Comparison of ENCODE assay signal across 19 mouse cellular contexts in genomic region chr4:118247323-118247722, GRCm38 (mm10). TPM values are rescaled to one million over a fixed set of nuclear protein-coding genes. Genes with fewer than 3 reads are reported as not detected.
DNase-seq lines count a peak whose midpoint lies in the region; ATAC-seq and TF ChIP-seq lines count a peak whose summit lies in the region.
"Had no signal": no experiment of that assay in that cellular context is flagged by ENCODE, and none has a peak within 500 bp of the region (broad histone marks: within the 10 kb centered on the region; RNA-seq: fewer than 3 reads in every experiment).

No protein-coding gene starts in this region.

- H3K4me3 ChIP-seq in embryonic facial prominence, embryonic 15.5 days (replicated peaks), result no peak overlapping the region
- no peak overlapping the region for H3K4me3 ChIP-seq in embryonic facial prominence, embryonic 10.5 days
- no peak overlapping the region for H3K4me3 ChIP-seq in liver, adult 2 months (ENCODE audit: insufficient read depth, low read depth, low read length)
- no peak overlapping the region for H3K4me3 ChIP-seq in liver, postnatal 0 days (ENCODE audit: low read depth, low read length)
- H3K4me3 ChIP-seq: embryonic facial prominence, embryonic 12.5 days; heart, embryonic 15.5 days; limb, embryonic 15.5 days had no signal

- 0 out of 2 replicates have a peak, but pooled peaks cover 5% of the 10 kb centered on the region for H3K79me2 ChIP-seq in liver, adult 2 months (ENCODE audit: control insufficient read depth, insufficient read depth, low read length)

- peaks cover 68% of the 10 kb centered on the region for H3K36me3 ChIP-seq in embryonic facial prominence, embryonic 15.5 days
- H3K36me3 ChIP-seq in embryonic facial prominence, embryonic 10.5 days (replicated peaks), result peaks cover 100% of the 10 kb centered on the region
- H3K36me3 ChIP-seq in liver, adult 2 months (ENCODE audit: control insufficient read depth, insufficient read depth, low read length), result no peaks in the 10 kb centered on the region; the same call in 1 of the 2 replicates
- H3K36me3 ChIP-seq in liver, postnatal 0 days (replicated peaks; ENCODE audit: insufficient read depth, low read length), result peaks cover 3% of the 10 kb centered on the region

- no peak for TF ChIP-seq EP300 in liver, postnatal 0 days (IDR thresholded peaks at IDR 0.05; ENCODE audit: low read depth)

- WGBS in embryonic facial prominence, embryonic 15.5 days, result 70% methylated on average over 3 of the region's 3 CpGs
- WGBS in embryonic facial prominence, embryonic 10.5 days, result 91% methylated on average over 3 of the region's 3 CpGs
- 49% methylated on average over 3 of the region's 3 CpGs for WGBS in liver, adult 2 months
- WGBS in liver, postnatal 0 days (ENCODE audit: insufficient replicate concordance), result 64% methylated on average over 3 of the region's 3 CpGs

- TF ChIP-seq POLR2A in liver, adult 2 months (IDR thresholded peaks at IDR 0.05; ENCODE audit: extremely low read depth, insufficient read depth, low read length), result no peak

- H3K9me3 ChIP-seq in embryonic facial prominence, embryonic 15.5 days (replicated peaks), result no peaks in the 10 kb centered on the region
- H3K9me3 ChIP-seq in embryonic facial prominence, embryonic 10.5 days, result no peaks in the 10 kb centered on the region
- H3K9me3 ChIP-seq in liver, postnatal 0 days (ENCODE audit: low read length), result no peaks in the 10 kb centered on the region
- H3K9me3 ChIP-seq: embryonic facial prominence, embryonic 12.5 days; heart, embryonic 15.5 days; limb, embryonic 15.5 days had no signal

- H3K4me1 ChIP-seq in embryonic facial prominence, embryonic 15.5 days, result peaks cover 39% of the 10 kb centered on the region
- H3K4me1 ChIP-seq in embryonic facial prominence, embryonic 10.5 days, result peaks cover 18% of the 10 kb centered on the region
- peaks cover 25% of the 10 kb centered on the region for H3K4me1 ChIP-seq in liver, adult 2 months (ENCODE audit: control insufficient read depth, insufficient read depth, low read length)
- no peaks in the 10 kb centered on the region for H3K4me1 ChIP-seq in liver, postnatal 0 days (ENCODE audit: insufficient read depth)
- H3K4me1 ChIP-seq: embryonic facial prominence, embryonic 12.5 days had no signal

- DNase-seq in embryonic facial prominence, embryonic 10.5 days (ENCODE audit: low spot score), result no peak
- peak; percentile 56 for DNase-seq in liver, adult 2 months (ENCODE audit: extremely low read depth, low read depth, low spot score)
- no peak for DNase-seq in liver, postnatal 0 days
- peak; percentile 59 for DNase-seq in testis, postnatal 14 days (ENCODE audit: low spot score)
- DNase-seq in testis, postnatal 10 days (ENCODE audit: low spot score), result no peak
- no peak for DNase-seq in frontal cortex, postnatal 10 days (ENCODE audit: low spot score in 2 of 2)
- DNase-seq in right cerebral cortex, adult 2 months (ENCODE audit: low spot score in 2 of 2), result no peak
- DNase-seq: adrenal gland, postnatal 36 days; cerebellum, postnatal 36 days; gastrocnemius, postnatal 10 days; layer of hippocampus, adult 9-11 months; right cerebral cortex, postnatal 14 days; thymus, adult 2 months had no signal

- ATAC-seq in embryonic facial prominence, embryonic 15.5 days (ENCODE audit: insufficient number of reproducible peaks, low FRiP score, low TSS enrichment, low read depth), result no peak
- ATAC-seq in liver, postnatal 0 days, result no peak

- no peak for TF ChIP-seq CTCF in liver, adult 2 months (IDR thresholded peaks at IDR 0.05; ENCODE audit: low read depth, low read length)
- TF ChIP-seq CTCF in liver, postnatal 0 days (IDR thresholded peaks at IDR 0.05; ENCODE audit: low read depth), result no peak

- H3K27ac ChIP-seq in embryonic facial prominence, embryonic 15.5 days (replicated peaks), result peak overlapping the region; percentile 51; the same call in 1 of the 2 replicates
- H3K27ac ChIP-seq in embryonic facial prominence, embryonic 10.5 days (replicated peaks), result no peak overlapping the region
- no peak overlapping the region for H3K27ac ChIP-seq in liver, adult 2 months (replicated peaks; ENCODE audit: insufficient read depth, low read depth, low read length)
- no peak overlapping the region for H3K27ac ChIP-seq in liver, postnatal 0 days (ENCODE audit: low read depth)
- H3K27ac ChIP-seq: embryonic facial prominence, embryonic 12.5 days; heart, embryonic 15.5 days; kidney, postnatal 0 days; limb, embryonic 15.5 days had no signal

- H3K27me3 ChIP-seq in embryonic facial prominence, embryonic 15.5 days, result no peaks in the 10 kb centered on the region
- H3K27me3 ChIP-seq in embryonic facial prominence, embryonic 10.5 days (replicated peaks; ENCODE audit: low read depth, poor library complexity, severe bottlenecking), result no peaks in the 10 kb centered on the region
- no peaks in the 10 kb centered on the region for H3K27me3 ChIP-seq in liver, adult 2 months (ENCODE audit: control insufficient read depth, insufficient read depth, low read length)
- H3K27me3 ChIP-seq in liver, postnatal 0 days (ENCODE audit: insufficient read depth, low read length), result no peaks in the 10 kb centered on the region
- H3K27me3 ChIP-seq: embryonic facial prominence, embryonic 12.5 days; heart, embryonic 15.5 days; limb, embryonic 15.5 days had no signal

- H3K9ac ChIP-seq in embryonic facial prominence, embryonic 15.5 days, result no peak overlapping the region
- no peak overlapping the region for H3K9ac ChIP-seq in liver, adult 2 months (ENCODE audit: low read depth, low read length)
- no peak overlapping the region for H3K9ac ChIP-seq in liver, postnatal 0 days (replicated peaks)
- H3K9ac ChIP-seq: embryonic facial prominence, embryonic 12.5 days; heart, embryonic 15.5 days; limb, embryonic 15.5 days had no signal

- H3K4me2 ChIP-seq in embryonic facial prominence, embryonic 15.5 days (replicated peaks), result no peak overlapping the region
- H3K4me2 ChIP-seq in liver, postnatal 0 days (ENCODE audit: low read depth, low read length), result no peak overlapping the region
- H3K4me2 ChIP-seq: embryonic facial prominence, embryonic 12.5 days; heart, embryonic 15.5 days; limb, embryonic 15.5 days had no signal

RNA-seq across cellular contexts. Expression of gene Ptprf, which starts 43.9 kb away (rescaled TPM):
- 89.3 and 90.7 TPM in 2 replicates for polyA plus RNA-seq in embryonic facial prominence, embryonic 15.5 days (2015; fragmentation: Nextera tagmentation; extraction: Ambion mirVana)
- 88.2 and 95.5 TPM in 2 replicates for polyA plus RNA-seq in embryonic facial prominence, embryonic 10.5 days (2016; fragmentation: Nextera tagmentation; extraction: Ambion mirVana)
- total RNA-seq in liver, adult 2 months (2014; rRNA removed), result 40.1 and 67.4 TPM in 2 replicates
- polyA plus RNA-seq in liver, adult 2 months (2012; rRNA removed), result 89.8 and 101 TPM in 2 replicates
- polyA plus RNA-seq in liver, postnatal 0 days (2015; fragmentation: Nextera tagmentation; extraction: Ambion mirVana), result 10.3 and 11.8 TPM in 2 replicates
- total RNA-seq: monocyte, adult 5-6 weeks had no signal

Comparison
In these comparisons a context has a peak if more than half of its experiments do, and no peak if none do; other contexts are left out.
1. DNase-seq: peak in liver, adult 2 months (single experiment) and testis, postnatal 14 days (single experiment); none in embryonic facial prominence, embryonic 10.5 days (single experiment), liver, postnatal 0 days (single experiment), testis, postnatal 10 days (single experiment), frontal cortex, postnatal 10 days (0 of 2) and right cerebral cortex, adult 2 months (0 of 2).